Mouse (Mus musculus): ENCODE results near the gene Gm1123. TPM values are rescaled to one million over a fixed set of nuclear protein-coding genes. Genes with fewer than 3 reads are reported as not detected.

The Gm1123 gene
- polyA plus RNA-seq, 1 experiment from 2014 or later = 2.8 TPM

GRCm38 (mm10) chr9:98973101-98973521, 62.4 kb downstream of the Gm1123 start:
- WGBS = 0% methylated on average over 34 of the region's 40 CpGs
- Histone ChIP-seq H3K9me3 (ENCODE audit: control insufficient read depth, low read length) (peaks cover 8% of the 10 kb centered on the region), H3K27me3 (replicated peaks; ENCODE audit: control insufficient read depth, insufficient read depth, low read length) (peaks cover 85% of the 10 kb centered on the region), H3K9ac (ENCODE audit: low read length) (no peak overlapping the region), H3K36me3 (ENCODE audit: control insufficient read depth, insufficient read depth, low read length) (no peaks in the 10 kb centered on the region), H3K4me1 (replicated peaks; ENCODE audit: control insufficient read depth, insufficient read depth, low read length) (no peaks in the 10 kb centered on the region), H3K27ac (ENCODE audit: low read depth) (no peak overlapping the region), H3K4me2 (ENCODE audit: low read length) (peak overlapping the region; percentile 50), H3K4me3 (ENCODE audit: low read depth, low read length) (peak overlapping the region; percentile 27)
- no peak for ATAC-seq (replicated peaks; ENCODE audit: low FRiP score, low TSS enrichment, low read depth)
- no peak for DNase-seq (ENCODE audit: low spot score)

GRCm38 (mm10) chr9:98965084-98965483, 70.4 kb downstream of the Gm1123 start:
- WGBS = 2% methylated on average over 18 of the region's 18 CpGs
- Histone ChIP-seq H3K9me3 (ENCODE audit: control insufficient read depth, low read length) (no peaks in the 10 kb centered on the region), H3K4me2 (ENCODE audit: low read length) (no peak overlapping the region), H3K27me3 (replicated peaks; ENCODE audit: control insufficient read depth, insufficient read depth, low read length) (peaks cover 85% of the 10 kb centered on the region), H3K4me3 (ENCODE audit: low read depth, low read length) (no peak overlapping the region), H3K27ac (ENCODE audit: low read depth) (no peak overlapping the region), H3K36me3 (ENCODE audit: control insufficient read depth, insufficient read depth, low read length) (no peaks in the 10 kb centered on the region), H3K9ac (ENCODE audit: low read length) (no peak overlapping the region), H3K4me1 (replicated peaks; ENCODE audit: control insufficient read depth, insufficient read depth, low read length) (no peaks in the 10 kb centered on the region)
- no peak for ATAC-seq (replicated peaks; ENCODE audit: low FRiP score, low TSS enrichment, low read depth)
- DNase-seq (ENCODE audit: low spot score) = peak; percentile 62

- Histone ChIP-seq H3K4me1 (replicated peaks; ENCODE audit: control insufficient read depth, insufficient read depth, low read length) (no peaks in the 10 kb centered on the region), H3K9ac (ENCODE audit: low read length) (no peak overlapping the region), H3K4me2 (ENCODE audit: low read length) (no peak overlapping the region), H3K4me3 (ENCODE audit: low read depth, low read length) (no peak overlapping the region), H3K9me3 (ENCODE audit: control insufficient read depth, low read length) (no peaks in the 10 kb centered on the region), H3K36me3 (ENCODE audit: control insufficient read depth, insufficient read depth, low read length) (no peaks in the 10 kb centered on the region), H3K27ac (ENCODE audit: low read depth) (no peak overlapping the region), H3K27me3 (replicated peaks; ENCODE audit: control insufficient read depth, insufficient read depth, low read length) (peaks cover 86% of the 10 kb centered on the region)
- ATAC-seq (replicated peaks; ENCODE audit: low FRiP score, low TSS enrichment, low read depth) (no peak), DNase-seq (ENCODE audit: low spot score) (no peak)
- 6% methylated on average over 18 of the region's 18 CpGs for WGBS
Measured at GRCm38 (mm10) chr9:98963661-98964060, 71.9 kb downstream of the Gm1123 start.

- WGBS = 2% methylated on average over 20 of the region's 20 CpGs
- Histone ChIP-seq H3K27ac (ENCODE audit: low read depth) (no peak overlapping the region), H3K4me1 (replicated peaks; ENCODE audit: control insufficient read depth, insufficient read depth, low read length) (no peaks in the 10 kb centered on the region), H3K9ac (ENCODE audit: low read length) (no peak overlapping the region), H3K27me3 (replicated peaks; ENCODE audit: control insufficient read depth, insufficient read depth, low read length) (peaks cover 96% of the 10 kb centered on the region), H3K4me3 (ENCODE audit: low read depth, low read length) (no peak overlapping the region), H3K4me2 (ENCODE audit: low read length) (no peak overlapping the region), H3K36me3 (ENCODE audit: control insufficient read depth, insufficient read depth, low read length) (no peaks in the 10 kb centered on the region), H3K9me3 (ENCODE audit: control insufficient read depth, low read length) (no peaks in the 10 kb centered on the region)
- ATAC-seq (replicated peaks; ENCODE audit: low FRiP score, low TSS enrichment, low read depth) (no peak), DNase-seq (ENCODE audit: low spot score) (no peak)
Measured at GRCm38 (mm10) chr9:98962478-98963142, 72.9 kb downstream of the Gm1123 start.

GRCm38 (mm10) chr9:98961591-98962477, 73.7 kb downstream of the Gm1123 start:
- DNase-seq (ENCODE audit: low spot score) = no peak

GRCm38 (mm10) chr9:98960348-98960747, 75.2 kb downstream of the Gm1123 start:
- no peak for ATAC-seq (replicated peaks; ENCODE audit: low FRiP score, low TSS enrichment, low read depth)

More at GRCm38 (mm10) chr9:98961591-98962477, 73.7 kb downstream of the Gm1123 start:
- Histone ChIP-seq H3K4me1 (replicated peaks; ENCODE audit: control insufficient read depth, insufficient read depth, low read length) (peaks cover 2% of the 10 kb centered on the region; the same call in 1 of the 2 replicates), H3K27ac (ENCODE audit: low read depth) (no peak overlapping the region), H3K27me3 (replicated peaks; ENCODE audit: control insufficient read depth, insufficient read depth, low read length) (peaks cover 96% of the 10 kb centered on the region), H3K9ac (ENCODE audit: low read length) (no peak overlapping the region), H3K4me2 (ENCODE audit: low read length) (no peak overlapping the region), H3K36me3 (ENCODE audit: control insufficient read depth, insufficient read depth, low read length) (no peaks in the 10 kb centered on the region), H3K4me3 (ENCODE audit: low read depth, low read length) (no peak overlapping the region), H3K9me3 (ENCODE audit: control insufficient read depth, low read length) (no peaks in the 10 kb centered on the region)
- ATAC-seq (replicated peaks; ENCODE audit: low FRiP score, low TSS enrichment, low read depth) = no peak
- WGBS = 7% methylated on average over 22 of the region's 22 CpGs

GRCm38 (mm10) chr9:98959851-98960250, 75.7 kb downstream of the Gm1123 start:
- H3K36me3 ChIP-seq (ENCODE audit: control insufficient read depth, insufficient read depth, low read length) = no peaks in the 10 kb centered on the region
- no peak for DNase-seq (ENCODE audit: low spot score)
- H3K4me2 ChIP-seq (ENCODE audit: low read length) = no peak overlapping the region
- 35% methylated on average over 3 of the region's 3 CpGs for WGBS
- ATAC-seq (replicated peaks; ENCODE audit: low FRiP score, low TSS enrichment, low read depth) = no peak
- H3K4me1 ChIP-seq (replicated peaks; ENCODE audit: control insufficient read depth, insufficient read depth, low read length) = peaks cover 19% of the 10 kb centered on the region
- H3K27me3 ChIP-seq (replicated peaks; ENCODE audit: control insufficient read depth, insufficient read depth, low read length) = peaks cover 98% of the 10 kb centered on the region
- no peak overlapping the region for H3K9ac ChIP-seq (ENCODE audit: low read length)
- no peak overlapping the region for H3K4me3 ChIP-seq (ENCODE audit: low read depth, low read length)
- no peak overlapping the region for H3K27ac ChIP-seq (ENCODE audit: low read depth)
- H3K9me3 ChIP-seq (ENCODE audit: control insufficient read depth, low read length) = no peaks in the 10 kb centered on the region

More at GRCm38 (mm10) chr9:98960348-98960747, 75.2 kb downstream of the Gm1123 start:
- Histone ChIP-seq H3K9ac (ENCODE audit: low read length) (no peak overlapping the region), H3K9me3 (ENCODE audit: control insufficient read depth, low read length) (no peaks in the 10 kb centered on the region), H3K36me3 (ENCODE audit: control insufficient read depth, insufficient read depth, low read length) (no peaks in the 10 kb centered on the region), H3K4me2 (ENCODE audit: low read length) (no peak overlapping the region), H3K27me3 (replicated peaks; ENCODE audit: control insufficient read depth, insufficient read depth, low read length) (peaks cover 98% of the 10 kb centered on the region), H3K27ac (ENCODE audit: low read depth) (no peak overlapping the region), H3K4me3 (ENCODE audit: low read depth, low read length) (no peak overlapping the region), H3K4me1 (replicated peaks; ENCODE audit: control insufficient read depth, insufficient read depth, low read length) (peaks cover 16% of the 10 kb centered on the region)
- DNase-seq (ENCODE audit: low spot score) = no peak
- 16% methylated on average over 5 of the region's 5 CpGs for WGBS

GRCm38 (mm10) chr9:98958628-98959027, 76.9 kb downstream of the Gm1123 start:
- Histone ChIP-seq H3K27ac (ENCODE audit: low read depth) (no peak overlapping the region), H3K27me3 (replicated peaks; ENCODE audit: control insufficient read depth, insufficient read depth, low read length) (peaks cover 99% of the 10 kb centered on the region), H3K9ac (ENCODE audit: low read length) (no peak overlapping the region), H3K36me3 (ENCODE audit: control insufficient read depth, insufficient read depth, low read length) (no peaks in the 10 kb centered on the region), H3K4me2 (ENCODE audit: low read length) (no peak overlapping the region), H3K4me3 (ENCODE audit: low read depth, low read length) (no peak overlapping the region), H3K9me3 (ENCODE audit: control insufficient read depth, low read length) (no peaks in the 10 kb centered on the region), H3K4me1 (replicated peaks; ENCODE audit: control insufficient read depth, insufficient read depth, low read length) (peaks cover 19% of the 10 kb centered on the region)
- 7% methylated on average over 6 of the region's 6 CpGs for WGBS
- ATAC-seq (replicated peaks; ENCODE audit: low FRiP score, low TSS enrichment, low read depth) = no peak
- DNase-seq (ENCODE audit: low spot score) = peak; percentile 66
